Mouse (Mus musculus) heart, adult 8-10 months (tissue): ENCODE results near the gene Ip6k1. TPM values are rescaled to one million over a fixed set of nuclear protein-coding genes. Genes with fewer than 3 reads are reported as not detected.

ENCODE experiments used
- DNase-seq: peaks from one replicate; pipeline ENCODE4 v3.0.0; 2022; ENCODE audit warnings: low spot score
- total RNA-seq, 4 experiments: library from RNA; stranded (reverse); gene quantifications; 2 replicates each; pipeline ENCODE4 v1.2.4; 2022

The Ip6k1 gene
- 10 to 100 TPM; 32.4 to 54.1 (median 41.1) TPM for total RNA-seq

DNA sequence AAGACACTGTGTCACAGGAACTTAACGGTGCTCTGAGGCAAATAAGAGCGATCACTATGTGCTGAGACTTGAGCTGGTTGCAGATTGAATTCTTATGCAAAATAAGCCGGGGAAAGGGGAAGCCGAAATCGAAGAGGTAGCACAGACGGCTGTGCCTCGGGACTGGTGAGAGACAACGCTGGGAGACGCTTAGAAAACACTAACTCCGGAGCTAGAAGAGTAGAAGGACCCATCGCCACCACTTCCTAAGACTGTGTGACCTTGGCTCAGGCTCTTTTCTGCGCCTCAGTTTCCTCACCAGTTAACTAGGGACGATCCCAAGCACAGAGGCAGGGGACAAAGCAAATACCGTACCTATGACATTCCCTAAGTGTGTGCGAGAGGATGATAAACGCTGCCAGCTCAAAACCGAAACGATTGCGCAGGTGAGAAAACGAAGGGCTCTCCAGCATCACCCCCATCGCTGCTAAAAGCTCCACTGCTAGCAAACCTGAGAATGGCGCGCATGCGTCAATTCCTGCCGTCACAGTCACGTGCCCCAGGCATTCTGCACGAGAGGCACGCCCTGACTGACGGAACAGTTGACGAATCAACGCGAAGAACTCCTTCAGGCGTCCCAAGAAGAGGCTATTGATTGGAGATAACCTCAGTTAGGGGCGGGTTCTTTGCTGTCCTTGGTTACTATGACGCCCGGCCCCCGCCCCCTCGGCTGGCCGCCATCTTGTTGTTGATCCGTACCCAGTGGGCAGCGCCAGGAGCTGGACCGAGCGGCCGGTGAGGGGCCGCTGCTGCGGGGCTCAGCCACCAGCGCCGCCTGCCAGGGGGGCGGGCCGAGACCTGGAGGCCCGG, at the start of gene Ip6k1:
Gene Ip6k1, plus strand, starts transcription at position 580 of the 849 bp plus-strand sequence.
- DNase-seq: peak; percentile 100

- no peak for DNase-seq
Measured at GRCm38 (mm10) chr9:107955613-107956289, 46.5 kb upstream of the Ip6k1 start.

- no peak for DNase-seq
Measured at GRCm38 (mm10) chr9:107957141-107957540, 45.2 kb upstream of the Ip6k1 start.

DNA sequence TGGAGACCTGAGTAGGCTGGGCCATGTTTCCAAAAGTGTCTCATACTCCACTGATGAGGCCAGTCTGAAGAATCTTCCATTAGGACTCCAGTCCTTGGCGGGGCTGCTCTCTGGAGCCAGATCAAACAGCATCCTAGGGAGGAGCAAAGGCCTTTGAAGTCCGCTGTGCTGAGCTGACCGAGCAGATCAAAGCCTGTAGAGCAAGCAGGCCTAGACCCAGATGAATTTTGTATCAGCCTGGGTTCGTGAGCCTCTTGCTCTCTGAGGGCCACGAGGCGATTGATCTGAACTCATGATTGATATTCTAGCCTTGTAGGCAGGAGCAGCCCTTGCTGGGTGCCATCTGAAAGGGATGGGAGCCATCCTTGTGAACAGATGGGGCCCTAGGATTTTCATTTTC, 42.4 kb upstream of the Ip6k1 start:
- DNase-seq: no peak

GRCm38 (mm10) chr9:107960928-107961327, 41.4 kb upstream of the Ip6k1 start:
- no peak for DNase-seq

GRCm38 (mm10) chr9:107961351-107961762, 40.9 kb upstream of the Ip6k1 start:
- DNase-seq: no peak

- DNase-seq: no peak
Measured at GRCm38 (mm10) chr9:107961881-107962280, 40.4 kb upstream of the Ip6k1 start.

DNA sequence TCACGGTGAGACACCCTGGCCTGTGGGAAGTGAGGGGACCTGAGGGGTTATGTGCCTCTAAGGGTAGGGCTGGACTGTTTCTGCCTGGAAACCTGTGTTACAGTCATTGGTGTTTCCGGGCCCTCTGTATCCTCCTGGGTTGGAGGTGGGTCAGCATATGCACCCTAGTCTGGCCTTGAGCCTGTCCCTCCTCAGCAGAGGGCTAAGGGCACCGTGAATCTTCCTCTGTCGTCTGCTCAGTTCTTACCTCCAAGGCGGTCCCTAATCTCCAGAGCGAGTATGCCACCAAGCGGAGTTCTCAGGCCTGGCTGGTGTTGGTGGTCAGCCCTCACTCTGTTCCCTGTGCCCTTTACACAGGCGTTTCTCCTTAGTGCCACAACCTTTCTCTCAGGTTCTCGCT, 39.4 kb upstream of the Ip6k1 start:
- DNase-seq: no peak

- peak; percentile 74 for DNase-seq
Measured at GRCm38 (mm10) chr9:107963700-107964099, 38.6 kb upstream of the Ip6k1 start.

DNA sequence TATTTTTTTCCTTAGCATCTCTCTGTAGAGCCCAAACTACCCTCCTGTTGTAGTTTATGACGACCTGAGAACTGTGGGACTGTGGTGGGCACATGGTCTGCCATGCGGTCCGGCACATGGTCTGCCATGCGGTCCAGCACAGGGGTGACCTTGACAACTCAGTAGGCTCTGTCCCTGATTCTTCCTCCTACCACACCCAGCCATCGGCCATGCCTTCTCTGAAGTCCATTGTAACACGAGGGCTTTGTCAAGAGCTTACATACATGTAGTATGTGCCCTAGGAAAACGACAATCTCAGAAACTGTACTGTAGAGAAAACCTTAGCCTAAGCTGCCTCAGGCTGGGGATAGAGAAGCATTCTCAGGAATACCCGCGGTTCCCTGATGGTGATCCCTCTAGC, 37.6 kb upstream of the Ip6k1 start:
- no peak for DNase-seq

DNA sequence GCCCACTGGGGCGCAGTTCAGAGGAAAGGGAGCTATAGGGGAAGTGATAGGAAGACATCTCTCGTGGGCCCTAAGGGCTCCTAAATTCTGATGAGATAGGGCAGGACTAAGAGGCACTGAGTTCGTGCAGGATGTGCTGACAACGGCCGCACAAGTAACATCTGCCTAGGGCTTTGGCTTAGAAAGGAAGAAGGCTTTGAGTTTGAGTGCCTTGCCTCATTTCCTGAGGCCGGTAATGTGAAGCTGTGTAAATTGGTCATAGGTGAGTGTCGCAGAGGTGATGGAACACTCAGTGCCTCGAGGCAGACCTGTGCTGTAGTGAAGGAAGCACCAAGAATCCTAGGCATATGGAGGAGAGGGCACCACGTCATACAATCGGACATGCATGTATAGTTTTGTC, 35.6 kb upstream of the Ip6k1 start:
- no peak for DNase-seq

DNA sequence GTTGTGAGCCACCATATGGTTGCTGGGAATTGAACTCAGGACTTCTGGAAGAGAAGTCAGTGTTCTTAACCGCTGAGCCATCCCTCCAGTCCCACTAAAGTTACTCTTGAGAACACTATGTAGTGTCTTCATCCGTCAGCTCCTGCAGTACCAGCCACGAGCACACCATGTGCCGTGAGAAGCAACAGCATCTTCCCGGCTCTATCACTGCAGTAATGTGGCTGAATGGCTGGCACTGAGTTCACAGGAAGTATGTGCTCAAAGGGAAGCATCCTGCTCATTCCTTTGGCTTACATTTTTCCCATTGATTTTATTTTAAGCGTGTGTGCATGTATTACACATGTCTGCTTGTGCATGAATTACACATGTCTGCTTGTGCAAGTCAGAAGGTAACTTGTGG, 34.9 kb upstream of the Ip6k1 start:
- no peak for DNase-seq

DNA sequence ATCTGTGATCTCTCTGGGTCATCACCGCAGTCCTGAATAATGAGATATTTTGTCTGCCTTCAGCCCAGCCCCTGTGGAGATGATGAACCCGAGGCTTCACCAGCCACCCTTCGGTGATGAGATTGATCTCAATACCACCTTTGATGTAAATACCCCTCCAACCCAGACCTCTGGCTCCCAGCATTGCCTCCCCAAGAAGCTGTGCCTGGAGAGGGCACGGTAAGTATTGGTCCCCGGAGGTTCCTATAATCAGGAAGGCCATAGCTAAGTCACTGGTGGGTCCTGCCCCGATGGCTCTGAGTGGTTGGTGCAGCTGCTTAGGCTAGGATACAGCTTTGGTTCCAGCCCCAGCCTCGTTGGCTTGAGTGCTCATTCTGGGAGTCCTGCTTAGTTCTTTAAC, 33.8 kb upstream of the Ip6k1 start:
- DNase-seq: no peak

- no peak for DNase-seq
Measured at GRCm38 (mm10) chr9:107970311-107970710, 32.0 kb upstream of the Ip6k1 start.

DNA sequence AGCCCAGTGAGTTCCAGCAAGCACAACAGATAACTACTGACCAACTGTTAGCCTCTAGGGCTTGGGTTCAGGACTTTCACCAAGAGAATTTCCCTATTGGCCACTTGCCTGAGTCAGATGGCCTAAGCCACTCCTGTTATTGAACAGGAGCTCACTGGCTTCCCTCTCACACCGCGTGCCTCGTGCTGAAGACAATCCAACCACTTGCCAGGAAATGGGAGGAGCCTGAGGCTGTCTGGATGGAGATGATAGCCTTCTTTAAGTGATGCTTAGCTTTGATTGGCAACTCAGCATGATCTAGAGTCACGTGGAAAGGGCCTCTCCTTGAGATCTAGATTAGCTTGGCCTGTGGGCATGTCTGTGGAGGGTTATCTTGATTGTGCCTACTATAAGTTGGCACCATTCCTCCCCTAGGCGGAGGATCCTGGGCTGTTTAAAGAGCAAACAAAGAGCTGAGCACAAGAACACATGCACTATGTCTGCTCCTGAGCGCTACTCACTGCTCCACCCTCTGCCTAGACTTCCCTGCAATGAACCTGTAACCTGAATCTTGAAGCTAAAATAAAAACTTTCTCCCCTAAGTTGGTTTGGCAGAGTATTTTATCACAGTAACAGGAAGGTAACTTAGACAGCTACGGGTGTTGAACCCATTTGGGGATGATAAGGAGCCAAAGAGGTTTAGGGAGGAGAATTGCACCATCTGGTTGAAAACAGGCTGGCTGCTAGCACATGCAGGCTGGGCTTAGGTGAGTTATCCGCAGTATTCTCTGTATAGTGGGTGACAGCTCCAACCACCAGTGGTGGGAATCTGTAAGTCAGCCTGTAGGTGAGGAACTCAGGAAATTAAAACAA, 30.4 kb upstream of the Ip6k1 start:
- DNase-seq: peak; percentile 58

GRCm38 (mm10) chr9:107974491-107975171, 27.7 kb upstream of the Ip6k1 start:
- no peak for DNase-seq

DNA sequence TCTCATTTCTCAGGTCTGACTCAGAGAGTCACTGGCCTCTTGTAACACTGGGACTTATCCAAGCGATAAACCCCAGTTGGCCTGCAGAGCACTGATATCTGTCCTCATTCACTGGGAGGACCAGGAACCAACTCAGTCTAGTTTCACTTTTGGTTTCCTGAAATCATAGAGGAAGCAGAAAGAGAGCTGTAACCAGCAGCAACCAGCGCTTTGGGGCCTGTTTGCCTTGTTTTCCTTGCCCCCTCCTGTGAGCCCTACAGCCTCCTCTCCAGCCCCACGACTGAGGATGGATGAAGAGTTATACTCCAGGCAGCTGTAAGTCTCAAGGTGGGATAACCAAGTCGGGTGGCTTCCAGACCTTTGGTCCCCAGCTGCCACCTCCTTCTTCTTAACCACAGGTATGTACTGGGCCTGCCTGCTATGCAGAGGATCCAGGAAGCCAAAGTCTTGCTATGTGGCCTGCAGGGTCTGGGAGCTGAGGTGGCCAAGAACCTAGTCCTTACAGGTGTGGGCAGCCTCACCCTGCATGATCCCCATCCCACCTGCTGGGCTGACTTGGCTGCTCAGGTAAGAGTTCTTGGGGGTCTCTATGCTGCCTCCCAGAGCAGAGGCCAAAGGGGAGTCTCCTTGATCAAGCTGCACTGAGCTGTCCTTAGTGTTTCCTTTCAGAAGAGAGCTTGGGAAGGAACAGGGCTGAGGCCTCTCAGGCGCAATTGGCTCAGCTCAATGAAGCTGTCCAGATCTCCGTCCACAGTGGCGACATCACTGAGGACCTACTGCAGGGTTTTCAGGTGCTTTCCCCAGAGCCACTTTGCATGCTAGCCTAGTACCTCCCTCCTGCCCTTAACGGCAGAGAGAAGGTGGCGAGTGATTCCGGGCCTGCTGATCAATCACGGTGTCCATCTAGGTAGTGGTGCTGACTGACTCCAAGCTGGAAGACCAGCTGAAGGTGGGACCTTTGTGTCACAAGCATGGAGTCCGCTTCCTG, 26.6 kb upstream of the Ip6k1 start, which contains the start of gene Uba7:
Gene Uba7, plus strand, starts transcription at position 107 of the 988 bp plus-strand sequence.
- DNase-seq: peak; percentile 86

DNA sequence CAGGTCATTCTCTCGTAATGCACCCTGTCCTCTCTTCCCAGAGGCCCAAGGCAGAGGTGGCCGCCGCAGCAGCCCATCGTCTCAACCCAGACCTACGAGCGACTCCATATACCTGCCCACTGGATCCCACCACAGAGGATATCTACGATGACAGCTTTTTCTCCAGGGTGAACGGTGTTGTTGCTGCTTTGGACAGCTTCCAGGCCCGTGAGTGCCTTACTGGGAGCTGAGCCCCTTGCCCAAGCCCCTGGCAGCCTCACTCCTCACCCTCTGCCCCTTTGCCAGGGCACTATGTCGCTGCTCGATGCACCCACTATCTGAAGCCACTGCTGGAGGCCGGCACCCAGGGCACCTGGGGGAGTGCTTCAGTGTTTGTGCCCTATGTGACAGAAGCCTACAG, 23.5 kb upstream of the Ip6k1 start:
- no peak for DNase-seq

GRCm38 (mm10) chr9:107981684-107982605, 20.4 kb upstream of the Ip6k1 start:
- DNase-seq: no peak
